Mouse (Mus musculus): ENCODE measurements around the gene Wsb1.

DNA sequence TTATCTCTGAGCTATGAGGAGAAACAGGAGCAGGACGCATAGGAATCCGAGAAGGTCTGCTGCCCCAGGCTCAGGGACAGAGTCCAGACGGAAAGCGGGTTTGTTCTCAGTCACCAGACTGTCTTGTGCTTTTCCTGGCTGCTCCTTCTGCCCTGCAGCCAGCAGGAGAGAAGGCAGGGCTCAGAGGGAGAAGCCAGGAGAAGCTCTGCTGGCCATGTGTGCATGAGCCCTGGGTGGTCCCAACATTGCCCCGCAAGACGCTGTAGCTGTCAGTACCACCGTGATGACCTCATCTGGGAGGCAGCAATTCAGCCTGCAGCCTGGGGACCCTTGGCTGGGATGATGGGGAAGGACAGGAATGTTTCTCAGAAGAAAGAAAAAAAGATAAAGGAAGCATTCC, 54.0 kb downstream of the Wsb1 start:
- TF ChIP-seq IRF4 (IDR thresholded peaks at IDR 0.05; ENCODE audit: low read depth, low read length) (no peak), USF1 (IDR thresholded peaks at IDR 0.05; ENCODE audit: low read depth, low read length) (no peak), CTCF (conservative IDR thresholded peaks at IDR 0.05 in 1 of 2, IDR thresholded peaks at IDR 0.05 in 1 of 2; ENCODE audit: low read depth in 2 of 2, low read length in 2 of 2) (no peak), SMC3 (IDR thresholded peaks at IDR 0.05; ENCODE audit: low read depth, low read length) (no peak), MAX (IDR thresholded peaks at IDR 0.05; ENCODE audit: low read length) (no peak), POLR2A (IDR thresholded peaks at IDR 0.05; ENCODE audit: low read depth, low read length) (no peak), RAD21 (IDR thresholded peaks at IDR 0.05; ENCODE audit: low read depth, low read length) (no peak), JUN (IDR thresholded peaks at IDR 0.05; ENCODE audit: insufficient read depth, low read depth, low read length) (no peak), RCOR1 (conservative IDR thresholded peaks at IDR 0.05; ENCODE audit: low read depth, low read length) (no peak), EP300 (IDR thresholded peaks at IDR 0.05; ENCODE audit: low read length) (no peak), POLR2AphosphoS2 (IDR thresholded peaks at IDR 0.05; ENCODE audit: low read depth, low read length) (no peak), MAFK (IDR thresholded peaks at IDR 0.05; ENCODE audit: insufficient replicate concordance, low read length) (no peak), PAX5 (IDR thresholded peaks at IDR 0.05; ENCODE audit: low read length) (no peak), E2F4 (IDR thresholded peaks at IDR 0.05; ENCODE audit: insufficient replicate concordance, low read depth, low read length) (no peak)
